Mouse (Mus musculus) stomach, adult 2 months (tissue): Measurements from ENCODE around the gene Ccdc96. TPM values are rescaled to one million over a fixed set of nuclear protein-coding genes. Genes with fewer than 3 reads are reported as not detected.

Experiments used
- polyA plus RNA-seq: library from polyadenylated mRNA; depleted of rRNA; stranded (reverse); fragments of >200 nt; gene quantifications from 2 replicates; pipeline ENCODE4 v1.2.3, GENCODE M21; 2012; rRNA removed

Gene Ccdc96
- polyA plus RNA-seq = 0.01 TPM in 1 of 2 replicates, not detected in the other

GRCm38 (mm10) chr5:36484171-36484990, at the start of gene Ccdc96, which contains the start of gene Tada2b:
Gene Ccdc96, plus strand, starts transcription at chr5:36484588.
Gene Tada2b, minus strand, starts transcription at chr5:36484285.

GRCm38 (mm10) chr5:36464709-36465661, 19.4 kb upstream of the Ccdc96 start, which contains the start of gene Grpel1:
Gene Grpel1, plus strand, starts transcription at chr5:36464998.

Other genes with a start within 250 kb of the Ccdc96 start
- 3.4 and 3.6 TPM in 2 replicates for gene Sorcs2, start 86.4 kb upstream of the Ccdc96 start, polyA plus RNA-seq
- gene Grpel1, start 19.6 kb upstream of the Ccdc96 start, polyA plus RNA-seq = 5.6 and 8.0 TPM in 2 replicates
- gene Tada2b, start 303 bp upstream of the Ccdc96 start, polyA plus RNA-seq = 5.2 and 5.6 TPM in 2 replicates
- 10.7 and 12.3 TPM in 2 replicates for gene Tbc1d14, start 108.7 kb downstream of the Ccdc96 start, polyA plus RNA-seq
- gene D5Ertd579e, start 211.4 kb downstream of the Ccdc96 start, polyA plus RNA-seq = 6.1 and 7.0 TPM in 2 replicates